Mouse (Mus musculus) liver, embryonic 14.5 days (tissue): ENCODE measurements around the gene Hapln3.

Source experiments
- CTCF ChIP-seq: IDR thresholded peaks from 2 replicates; pipeline ENCODE4 v1.5.1; 2016; ENCODE audit warnings: antibody characterized with exemption, low read depth, control low read depth
- EP300 ChIP-seq: IDR thresholded peaks from 2 replicates; pipeline ENCODE4 v1.6.1; 2016; ENCODE audit warnings: antibody characterized with exemption, low read depth

DNA sequence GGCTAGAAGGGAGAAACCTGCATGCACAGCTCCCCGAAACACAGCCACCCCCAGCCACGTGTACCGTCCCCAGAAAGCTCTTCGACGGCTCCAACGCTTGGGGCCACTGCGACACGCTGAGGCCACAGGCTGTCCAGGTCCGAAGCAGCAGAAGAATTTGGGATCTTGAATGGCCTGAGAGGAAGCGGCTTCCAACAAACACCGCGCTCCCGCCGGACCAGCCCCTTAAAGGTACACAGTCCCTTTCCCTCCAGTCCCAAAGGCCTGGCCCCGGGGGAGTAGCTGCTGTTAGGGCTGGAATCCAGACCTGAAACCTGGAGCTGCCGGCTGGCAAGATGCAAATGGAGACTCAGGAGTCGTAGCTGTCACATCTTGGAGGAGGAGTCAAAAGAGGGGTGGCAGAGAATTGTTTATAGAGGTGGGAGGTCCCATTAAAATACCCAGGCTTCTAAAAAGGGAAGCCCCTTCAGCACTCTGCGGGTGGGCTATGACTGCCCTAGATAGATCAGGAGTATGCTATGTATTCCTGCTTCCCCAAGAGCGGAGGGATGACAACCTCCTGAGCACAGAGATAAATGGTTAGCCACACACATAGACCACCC, at the start of gene Hapln3:
- no peak for TF ChIP-seq CTCF
- no peak for TF ChIP-seq EP300
